Mouse (Mus musculus) left cerebral cortex, adult 8-10 months (tissue): ENCODE measurements around the gene Dhrs11. TPM values are rescaled to one million over a fixed set of nuclear protein-coding genes. Genes with fewer than 3 reads are reported as not detected.
A peak's percentile ranks its signal among the peaks of the same experiment; 100 is the strongest.
"Not testable (repeated sequence)": the region's sequence is repeated elsewhere in the genome, so short reads cannot be mapped to it uniquely, and the experiment has no call there.

ENCODE experiments used
- DNase-seq, 2 experiments: peaks; one replicate each; pipeline ENCODE4 v3.0.0; 2022; ENCODE audit warnings: low spot score in 2 of 2
- total RNA-seq, 4 experiments: library from RNA; stranded (reverse); gene quantifications; 2 replicates each; pipeline ENCODE4 v1.2.4; 2022

The Dhrs11 gene
- total RNA-seq = 1 to 10 TPM; 6.8 to 8.5 (median 7.6) TPM

- DNase-seq = peak; percentile 69 to 82
These were observed at the start of gene Dhrs11 for GRCm38 (mm10) chr11:84828516-84829399. Gene Dhrs11 (minus strand): TSS chr11:84828994.

DNA sequence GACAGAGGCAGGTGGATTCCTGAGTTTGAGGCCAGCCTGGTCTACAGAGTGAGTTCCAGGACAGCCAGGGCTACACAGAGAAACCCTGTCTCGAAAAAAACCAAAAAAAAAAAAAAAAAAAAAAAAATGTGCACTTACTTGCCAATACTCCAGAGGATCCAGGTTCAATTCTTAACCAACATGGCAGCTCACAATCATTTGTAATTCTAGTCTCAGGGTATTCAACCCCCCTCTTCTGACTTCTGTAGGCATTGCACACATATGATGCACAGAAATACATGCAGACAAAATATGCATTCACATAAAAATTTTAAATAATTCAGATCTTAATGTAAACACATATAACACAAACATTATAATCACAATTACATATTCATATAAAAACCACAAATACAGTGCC, 47.2 kb upstream of the Dhrs11 start:
- DNase-seq = not testable (repeated sequence)

GRCm38 (mm10) chr11:84873042-84873833, 44.4 kb upstream of the Dhrs11 start:
- no peak for DNase-seq

DNA sequence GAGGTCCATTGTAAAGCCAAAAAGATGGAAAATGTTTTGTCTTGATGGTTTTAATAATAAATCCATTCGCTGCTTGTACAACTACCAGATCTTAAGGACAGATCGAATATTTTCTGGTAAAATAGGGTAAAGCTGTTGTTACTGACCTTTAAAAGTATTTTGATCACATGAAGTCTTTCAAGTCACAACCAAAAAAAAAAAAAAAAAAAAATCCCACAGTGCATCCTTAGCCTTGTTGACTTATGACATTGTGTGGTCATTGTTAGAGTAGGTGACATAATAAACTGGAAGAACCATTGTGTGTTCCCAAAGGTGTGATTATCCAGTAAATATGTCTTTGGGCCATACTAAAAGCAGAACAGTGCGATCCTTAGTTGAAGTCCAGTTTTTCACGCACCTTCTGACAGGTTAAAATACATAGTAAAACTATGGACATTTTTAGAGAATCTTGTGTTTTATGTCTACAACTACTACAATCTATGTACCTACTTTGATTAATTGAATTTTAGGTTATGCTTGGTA, 42.8 kb upstream of the Dhrs11 start:
- DNase-seq = no peak

GRCm38 (mm10) chr11:84871046-84871445, 42.3 kb upstream of the Dhrs11 start:
- no peak for DNase-seq

DNA sequence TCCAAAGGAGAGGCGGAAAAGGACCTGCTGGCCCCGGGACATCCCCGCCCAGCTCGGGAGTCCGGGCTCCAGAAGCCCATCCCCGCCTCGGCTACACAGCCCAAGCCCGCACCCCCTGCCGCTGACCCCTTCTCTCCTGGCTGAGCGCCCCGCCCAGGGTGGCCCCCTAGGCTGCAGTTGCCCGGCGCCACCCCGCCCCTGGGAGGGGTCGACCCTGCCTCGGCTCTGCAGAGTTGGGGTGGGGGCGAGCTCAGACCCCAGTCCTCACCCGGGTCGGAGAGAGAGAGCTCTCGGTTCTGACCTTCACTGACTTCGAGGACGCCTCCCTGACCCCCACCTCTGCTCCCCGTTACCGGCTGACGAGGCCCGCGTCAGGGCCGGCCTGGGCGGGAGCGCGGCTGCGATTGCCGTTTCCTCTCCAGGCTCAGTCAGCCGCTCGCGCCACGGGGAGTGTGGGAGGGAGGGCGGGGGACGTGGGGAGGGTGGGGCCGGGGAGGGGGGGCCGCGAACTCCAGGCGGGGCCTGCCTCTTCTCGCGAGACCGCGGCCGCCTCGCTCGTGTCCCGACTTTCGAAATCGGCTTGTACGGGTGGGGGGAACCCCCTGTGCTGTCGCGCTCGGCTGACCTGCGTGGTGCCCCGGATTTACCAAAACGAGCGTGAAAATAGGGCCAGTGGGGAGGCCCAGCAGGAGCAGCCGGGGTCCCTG, 41.7 kb upstream of the Dhrs11 start, which contains the start of gene Ggnbp2:
Ggnbp2 (minus strand) TSS at position 481 of the 707 bp plus-strand sequence.
- DNase-seq = peak; percentile 83 to 87

- peak; percentile 78 to 95 for DNase-seq
These were observed 40.9 kb upstream of the Dhrs11 start for GRCm38 (mm10) chr11:84869537-84870232.

GRCm38 (mm10) chr11:84868786-84869259, 40.0 kb upstream of the Dhrs11 start:
- DNase-seq = no peak

- DNase-seq = no peak
These were observed 38.8 kb upstream of the Dhrs11 start for GRCm38 (mm10) chr11:84867586-84867985.

DNA sequence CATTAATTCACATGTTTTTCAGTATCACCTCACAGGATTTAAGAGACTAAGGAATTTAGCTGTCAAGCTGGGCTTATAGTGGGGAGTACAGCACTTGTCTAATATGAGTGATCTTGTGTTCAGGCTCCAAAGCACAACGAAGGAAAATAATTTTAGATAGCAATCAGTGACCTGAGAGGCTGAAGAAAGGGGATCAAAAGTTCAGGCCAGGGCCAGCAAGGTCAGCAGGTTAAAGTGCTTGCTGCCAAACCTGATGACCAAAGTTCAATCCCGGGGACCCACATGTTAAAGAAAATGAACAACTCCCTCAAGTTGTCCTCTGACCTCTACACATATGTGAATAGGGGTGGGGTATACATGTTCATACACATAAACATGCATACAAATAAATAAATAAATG, 36.5 kb upstream of the Dhrs11 start:
- DNase-seq = no peak

DNA sequence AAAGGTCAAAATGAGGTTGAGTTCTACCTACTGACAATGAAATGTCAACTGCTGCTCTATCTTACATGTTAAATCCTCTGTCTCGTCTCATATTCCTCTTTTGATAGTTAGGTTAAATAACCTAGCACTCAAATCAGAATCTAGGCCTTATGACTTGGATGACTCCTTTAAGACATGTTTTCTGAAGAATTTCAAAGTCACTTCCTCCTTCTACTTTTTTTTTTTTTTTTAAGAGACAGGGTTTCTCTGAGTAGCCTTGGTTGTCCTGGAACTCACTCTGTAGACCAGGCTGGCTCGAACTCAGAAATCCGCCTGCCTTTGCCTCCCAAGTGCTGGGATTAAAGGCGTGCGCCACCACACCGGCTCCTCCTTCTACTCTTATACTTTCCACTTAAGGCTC, 26.5 kb upstream of the Dhrs11 start:
- no peak for DNase-seq

GRCm38 (mm10) chr11:84847475-84848090, 18.8 kb upstream of the Dhrs11 start:
- DNase-seq = no peak

- DNase-seq = no peak
These were observed 18.1 kb upstream of the Dhrs11 start for GRCm38 (mm10) chr11:84846741-84847474.

DNA sequence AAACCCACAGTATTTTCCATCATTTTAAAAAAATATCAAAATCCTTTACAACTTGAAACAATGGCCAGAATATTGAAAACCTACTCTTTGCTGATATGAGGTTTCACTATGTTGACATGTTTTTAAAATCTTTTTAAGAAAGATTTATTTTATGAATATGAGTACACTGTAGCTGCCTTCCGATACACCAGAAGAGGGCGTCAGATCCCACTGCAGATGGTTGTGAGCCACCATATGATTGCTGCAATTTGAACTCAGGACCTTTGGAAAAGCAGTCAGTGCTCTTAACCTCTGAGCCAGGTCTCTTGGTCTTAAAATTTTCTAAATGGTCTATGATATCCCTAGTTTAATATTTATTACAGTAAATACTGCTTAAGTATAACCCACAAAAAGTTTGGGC, 10.5 kb upstream of the Dhrs11 start:
- no peak for DNase-seq

DNA sequence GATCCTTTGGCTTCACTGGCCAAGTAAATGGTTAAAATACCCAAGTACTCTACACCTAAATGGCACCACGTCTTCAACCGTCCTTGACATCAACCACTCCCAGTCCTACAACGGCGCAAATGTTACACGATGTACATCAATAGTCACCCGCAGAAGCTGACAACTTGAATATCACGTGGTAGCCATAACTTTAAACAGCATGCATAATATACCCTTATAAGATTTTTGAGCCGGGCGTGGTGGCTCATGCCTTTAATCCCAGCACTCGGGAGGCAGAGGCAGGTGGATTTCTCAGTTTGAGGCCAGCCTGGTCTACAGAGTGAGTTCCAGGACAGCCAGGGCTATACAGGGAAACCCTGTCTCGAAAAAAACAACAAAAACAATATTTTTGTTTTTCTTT, 701 bp upstream of the Dhrs11 start:
- not testable (repeated sequence) for DNase-seq

GRCm38 (mm10) chr11:84827901-84828503, 792 bp downstream of the Dhrs11 start:
- no peak for DNase-seq

DNA sequence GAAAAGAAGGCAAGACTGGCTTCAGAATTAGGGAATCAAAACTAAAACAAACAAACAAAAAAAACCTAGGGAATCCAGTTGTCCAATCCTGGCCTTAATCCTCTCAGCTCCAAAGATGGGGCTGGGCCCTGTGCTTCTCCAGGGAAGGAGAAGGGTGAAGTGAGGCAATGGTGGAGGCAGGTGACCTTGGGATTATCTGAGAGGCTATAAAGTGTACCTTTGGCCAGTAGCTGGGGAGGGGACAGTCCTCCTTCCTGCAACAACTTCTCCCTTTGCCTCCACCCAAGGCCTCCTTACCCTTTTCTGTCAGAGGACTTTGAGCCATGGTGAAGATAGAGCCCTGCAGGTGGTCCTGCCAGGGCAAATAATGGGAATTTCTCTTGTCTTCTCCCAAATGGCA, 1.3 kb downstream of the Dhrs11 start:
- DNase-seq = no peak

DNA sequence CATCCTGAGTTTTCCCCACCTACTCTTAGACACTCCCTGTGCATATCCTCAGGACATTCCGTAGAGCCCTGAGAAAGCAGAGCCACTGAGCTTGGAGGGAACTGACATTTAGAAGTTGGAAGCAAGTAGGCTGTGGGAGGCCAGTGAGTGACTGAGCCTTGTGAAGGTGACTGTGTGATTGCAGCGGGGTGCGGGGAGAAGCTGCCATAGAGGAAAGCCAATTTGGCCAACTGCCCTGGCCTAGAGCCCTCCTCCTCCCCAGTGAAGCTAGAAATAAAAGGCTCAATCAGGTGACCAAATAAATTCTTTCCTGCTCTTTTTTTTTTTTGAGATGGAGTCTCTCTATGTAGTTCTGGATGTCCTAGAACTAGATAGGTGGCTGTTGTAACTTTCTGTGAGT, 2.6 kb downstream of the Dhrs11 start:
- DNase-seq = peak in 1 of 2 experiments; percentile 75

- no peak for DNase-seq
These were observed 3.5 kb downstream of the Dhrs11 start for GRCm38 (mm10) chr11:84825261-84825807.
